Mouse (Mus musculus): ENCODE data around the gene Nckap1l.

Gene Nckap1l

GRCm38 (mm10) chr15:103500723-103501122 is 47.1 kb downstream of the Nckap1l start:
- no peak for DNase-seq (ENCODE audit: low spot score in 2 of 2)

DNA sequence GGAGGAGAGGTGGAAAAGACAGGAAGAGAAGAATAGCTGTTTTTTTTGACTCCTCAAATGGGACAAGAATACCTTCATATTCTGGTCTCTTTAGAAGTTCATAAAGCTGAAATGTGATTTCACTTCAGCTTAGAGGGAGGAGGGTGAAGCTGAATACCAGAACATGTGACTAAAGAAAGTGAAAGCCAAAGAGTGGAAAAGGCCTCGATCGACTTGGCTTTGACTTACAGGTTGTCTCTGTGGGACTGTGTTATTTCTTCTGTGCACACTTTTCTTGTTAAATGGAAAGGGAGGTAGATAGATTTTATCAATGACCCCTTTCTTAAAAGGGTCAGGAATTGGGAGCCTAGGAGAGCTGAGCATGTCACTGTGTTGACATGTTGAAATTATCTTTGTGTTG is 47.6 kb downstream of the Nckap1l start:
- DNase-seq (ENCODE audit: low spot score in 2 of 2): no peak

- DNase-seq (ENCODE audit: low spot score in 2 of 2): peak; percentile 5 to 32
Observed at GRCm38 (mm10) chr15:103502435-103503250, 49.0 kb downstream of the Nckap1l start, which contains the start of gene Pde1b. Pde1b (plus strand) TSS chr15:103503034.

GRCm38 (mm10) chr15:103503251-103503600 is 49.6 kb downstream of the Nckap1l start:
- DNase-seq (ENCODE audit: low spot score in 2 of 2): no peak

DNA sequence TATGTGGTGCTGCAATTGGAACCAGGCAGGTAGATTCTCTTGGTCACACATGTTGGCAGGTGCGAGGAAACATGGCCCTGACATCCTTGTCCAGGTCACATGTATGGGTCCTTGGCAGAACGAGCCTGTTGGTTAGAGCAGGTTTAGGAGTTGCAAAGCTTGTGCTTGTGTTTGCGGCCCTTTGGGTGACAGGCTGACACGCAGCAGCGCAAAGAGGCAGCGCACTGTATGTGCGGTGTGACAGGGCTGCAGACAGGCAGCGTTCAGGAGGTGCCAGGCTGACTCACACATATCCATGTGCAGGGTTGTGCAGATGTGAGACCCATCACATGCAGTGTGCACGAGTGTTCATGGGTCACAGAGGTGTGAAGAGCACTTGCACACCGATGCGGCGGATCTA is 50.1 kb downstream of the Nckap1l start:
- DNase-seq (ENCODE audit: low spot score in 2 of 2): no peak

GRCm38 (mm10) chr15:103509317-103509716 is 55.7 kb downstream of the Nckap1l start:
- DNase-seq (ENCODE audit: low spot score in 2 of 2): no peak

DNA sequence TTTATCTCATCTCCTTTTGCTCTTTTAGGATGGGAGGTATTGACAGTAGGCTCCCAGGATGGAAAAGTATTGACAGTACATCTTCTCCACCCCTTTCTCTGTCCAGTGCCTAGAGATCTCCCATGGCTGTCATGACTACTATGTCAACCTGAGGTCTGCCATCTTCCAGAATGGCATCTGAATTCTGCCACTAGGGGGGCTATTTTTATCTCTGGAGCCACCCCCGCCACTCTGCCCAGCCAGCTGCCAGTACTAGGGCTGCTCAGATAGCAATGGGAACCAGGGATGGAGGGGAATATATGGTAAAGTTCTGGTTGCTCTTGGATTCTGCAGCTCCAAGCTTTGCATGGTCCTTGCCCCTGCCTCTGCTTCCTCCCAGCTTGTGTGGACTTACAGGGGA is 58.1 kb downstream of the Nckap1l start:
- DNase-seq (ENCODE audit: low spot score in 2 of 2): no peak

DNA sequence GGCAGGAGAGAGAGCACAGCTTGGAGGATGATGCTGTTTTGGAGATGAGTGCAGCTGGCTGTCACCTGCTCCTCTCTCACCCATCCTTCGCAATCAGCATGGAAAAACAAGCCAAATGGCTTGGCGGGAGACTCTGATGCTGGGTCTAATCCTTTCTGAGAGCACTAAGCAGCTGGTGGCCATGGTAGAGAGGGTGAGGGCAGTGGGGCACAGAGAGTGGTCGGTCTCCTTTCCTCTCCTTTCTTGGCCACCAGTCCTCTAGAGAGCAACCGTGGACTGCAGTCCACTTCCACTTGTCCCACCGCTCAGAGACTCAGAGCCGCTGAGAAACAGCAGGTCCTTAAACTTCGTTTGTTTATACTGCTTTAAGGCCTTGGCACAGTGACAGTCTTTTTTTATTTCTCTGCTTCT is 60.0 kb downstream of the Nckap1l start:
- no peak for DNase-seq (ENCODE audit: low spot score in 2 of 2)

GRCm38 (mm10) chr15:103514119-103514518 is 60.5 kb downstream of the Nckap1l start:
- DNase-seq (ENCODE audit: low spot score in 2 of 2): peak; percentile 34 to 38

- no peak for DNase-seq (ENCODE audit: low spot score in 2 of 2)
Observed at GRCm38 (mm10) chr15:103514914-103515313, 61.3 kb downstream of the Nckap1l start.

GRCm38 (mm10) chr15:103518600-103519385 is 65.2 kb downstream of the Nckap1l start:
- no peak for DNase-seq (ENCODE audit: low spot score in 2 of 2)

DNA sequence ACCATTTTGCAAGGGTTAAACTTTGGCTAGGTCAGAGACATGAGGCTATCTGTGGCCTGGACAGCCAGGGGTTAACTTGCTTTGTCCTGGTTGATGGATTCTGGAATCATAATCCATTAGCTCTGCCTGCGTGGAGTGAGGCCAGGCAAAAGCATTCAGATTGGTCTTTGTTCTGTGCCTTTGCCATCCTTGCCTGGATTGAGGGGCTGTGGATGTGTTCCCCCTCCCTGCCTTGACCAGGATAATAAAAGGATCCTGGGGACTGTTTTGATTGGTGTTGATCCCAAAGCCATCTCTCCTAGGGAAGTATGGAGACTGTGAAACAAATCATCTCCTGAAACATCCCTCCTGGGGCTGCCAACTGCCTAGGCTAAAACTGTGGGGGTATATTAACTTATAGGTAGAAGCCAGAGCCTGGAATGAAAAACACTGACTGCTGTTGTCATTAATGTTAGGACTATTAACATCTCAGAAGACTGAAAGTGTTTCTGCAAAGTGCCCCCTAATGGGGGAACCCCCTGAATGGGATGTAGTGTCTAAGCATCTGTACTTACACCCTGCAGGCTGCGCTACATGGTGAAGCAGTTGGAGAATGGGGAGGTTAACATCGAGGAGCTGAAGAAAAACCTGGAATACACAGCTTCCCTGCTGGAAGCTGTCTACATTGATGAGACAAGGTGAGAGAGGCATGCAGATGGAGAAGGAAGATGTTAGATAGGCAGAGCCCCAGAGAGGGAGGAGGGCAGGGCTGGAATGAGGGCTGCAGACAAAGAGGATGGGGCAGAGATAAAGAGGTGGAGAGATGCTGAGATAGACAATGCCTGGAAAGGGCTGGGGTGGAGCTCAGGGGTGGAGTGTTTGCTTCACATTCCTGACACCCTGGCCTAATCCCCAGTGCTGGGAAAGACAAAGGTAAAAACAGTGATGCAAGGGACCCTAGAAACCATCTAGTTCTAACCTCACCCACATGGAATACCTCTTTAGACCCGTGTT is 66.1 kb downstream of the Nckap1l start:
- no peak for DNase-seq (ENCODE audit: low spot score in 2 of 2)

DNA sequence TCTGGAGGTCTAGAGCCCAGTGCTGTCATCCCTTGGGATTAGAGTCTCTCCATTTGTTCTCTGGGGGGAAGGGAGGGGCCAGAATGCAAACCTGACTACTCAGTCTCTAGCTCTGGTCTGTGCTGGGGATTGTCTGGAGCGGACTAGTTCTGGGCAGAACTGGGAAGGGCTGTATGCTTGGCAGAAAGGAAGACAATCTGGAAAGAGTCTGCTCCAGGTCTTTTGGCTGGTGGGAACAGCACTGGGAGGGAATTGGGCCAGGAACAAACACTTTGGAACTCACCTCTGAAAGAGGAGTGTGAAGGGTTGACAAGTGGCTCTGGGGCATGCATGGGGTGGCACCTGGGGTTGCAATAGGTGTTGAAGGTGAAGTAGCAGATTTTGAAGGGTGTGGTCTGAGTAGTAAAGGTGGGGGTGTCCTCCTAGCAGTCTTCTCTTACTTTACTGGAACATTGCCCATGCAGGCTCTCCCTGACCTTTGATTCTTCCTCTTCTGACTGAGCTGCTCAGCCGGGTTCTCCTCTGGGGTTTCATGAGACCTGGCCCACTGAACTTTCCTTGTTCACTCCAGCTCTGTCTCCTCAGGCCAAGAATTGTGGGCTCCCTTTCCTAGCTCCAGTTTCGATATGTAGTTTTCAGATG is 69.0 kb downstream of the Nckap1l start:
- no peak for DNase-seq (ENCODE audit: low spot score in 2 of 2)

GRCm38 (mm10) chr15:103523156-103523555 is 69.6 kb downstream of the Nckap1l start:
- DNase-seq (ENCODE audit: low spot score in 2 of 2): no peak

DNA sequence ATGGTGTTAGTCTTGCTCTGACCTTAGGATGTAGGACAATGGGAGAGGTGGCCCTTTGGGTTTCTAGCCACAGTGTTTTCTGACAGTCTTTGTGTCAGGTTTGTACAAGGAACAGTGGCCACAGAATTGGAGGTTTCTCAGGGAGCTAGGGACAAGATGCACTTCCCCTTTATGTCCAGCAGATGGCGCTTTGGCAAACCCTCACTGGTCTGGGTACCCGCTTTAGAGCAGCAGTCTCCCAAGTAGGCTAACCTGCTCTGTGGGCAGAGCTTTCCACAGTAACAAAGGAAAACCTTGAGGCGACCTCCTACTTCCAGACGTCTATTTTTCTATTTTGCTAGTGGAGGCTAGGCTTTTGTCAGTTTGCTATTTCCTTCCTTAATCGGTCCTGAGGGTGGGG is 76.8 kb downstream of the Nckap1l start:
- DNase-seq (ENCODE audit: low spot score in 2 of 2): peak; percentile 13 to 37

GRCm38 (mm10) chr15:103534054-103534620 is 80.5 kb downstream of the Nckap1l start:
- no peak for DNase-seq (ENCODE audit: low spot score in 2 of 2)

- no peak for DNase-seq (ENCODE audit: low spot score in 2 of 2)
Observed at GRCm38 (mm10) chr15:103535030-103535429, 81.4 kb downstream of the Nckap1l start.

- DNase-seq (ENCODE audit: low spot score in 2 of 2): no peak
Observed at GRCm38 (mm10) chr15:103535786-103536185, 82.2 kb downstream of the Nckap1l start.

DNA sequence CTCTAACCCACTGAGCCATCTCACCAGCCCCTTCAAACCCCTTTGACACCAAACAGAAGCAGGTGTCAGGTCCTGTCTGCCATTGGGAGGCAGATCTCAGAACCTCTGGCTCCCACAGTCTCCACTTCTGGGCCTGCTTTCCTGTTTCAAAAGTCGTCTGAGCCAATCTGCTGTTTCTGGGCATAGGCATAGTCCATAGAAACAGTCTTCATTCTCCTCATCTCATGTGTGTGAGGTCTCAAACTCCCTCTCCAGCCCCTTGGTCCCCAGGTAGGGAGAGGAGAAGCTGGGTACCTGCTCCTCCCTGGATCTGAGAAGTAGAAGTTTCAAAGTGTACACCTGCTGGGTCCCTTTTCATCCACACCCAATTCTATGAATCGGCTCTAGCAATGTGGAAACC is 82.9 kb downstream of the Nckap1l start:
- no peak for DNase-seq (ENCODE audit: low spot score in 2 of 2)

DNA sequence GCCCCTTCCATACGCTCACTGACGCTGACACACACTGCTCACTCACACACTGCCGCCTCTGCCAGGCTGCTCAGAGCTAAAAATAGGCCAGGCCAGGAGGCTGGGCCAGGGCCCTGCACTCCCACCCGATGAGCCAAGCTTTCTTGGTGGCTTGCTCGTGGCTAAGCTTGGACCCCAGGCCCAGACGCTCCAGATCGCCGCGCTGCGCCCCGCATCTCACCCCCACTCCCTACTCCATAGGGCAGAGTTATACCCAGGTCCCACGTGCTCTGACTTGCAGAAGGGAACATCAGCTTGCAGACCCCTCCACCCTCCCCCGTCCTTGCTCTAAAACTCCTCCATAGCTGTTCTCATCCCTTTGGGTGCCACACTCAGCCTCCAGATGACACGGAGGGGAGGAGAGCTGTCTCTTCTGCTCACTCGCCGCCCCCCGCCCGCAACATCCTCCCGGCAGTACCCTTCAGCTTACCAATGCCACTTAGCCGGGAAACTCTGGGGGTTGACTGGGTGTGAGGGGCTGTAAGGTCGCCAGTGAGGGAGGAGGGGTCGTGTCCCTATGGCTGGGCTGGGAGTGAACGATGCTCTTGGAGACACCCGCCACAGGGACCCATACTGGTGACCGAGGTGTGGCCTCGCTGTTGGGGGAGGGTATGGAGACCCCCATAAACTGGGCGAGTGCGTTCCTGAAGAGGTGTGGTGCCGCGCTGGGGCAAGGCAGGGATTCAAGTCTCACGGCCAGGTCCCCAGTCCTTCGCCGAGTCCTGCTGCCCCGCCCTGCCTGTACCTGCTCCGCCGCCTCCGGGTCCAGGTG is 83.6 kb downstream of the Nckap1l start:
- no peak for DNase-seq (ENCODE audit: low spot score in 2 of 2)

Data from natural killer cell, adult 2 months (primary cell).